Comparison of ENCODE assay signal across 14 mouse cellular contexts in genomic region chr11:97418834-97419539, GRCm38 (mm10). TPM values are rescaled to one million over a fixed set of nuclear protein-coding genes. Genes with fewer than 3 reads are reported as not detected.
DNase-seq lines count a peak whose midpoint lies in the region; TF ChIP-seq lines count a peak whose summit lies in the region.
"Had no signal": no experiment of that assay in that cellular context is flagged by ENCODE, and none has a peak within 500 bp of the region (broad histone marks: within the 10 kb centered on the region; RNA-seq: fewer than 3 reads in every experiment).

No protein-coding gene starts in this region.

- no peaks in the 10 kb centered on the region for H3K27me3 ChIP-seq in limb, embryonic 10.5 days (ENCODE audit: low read depth, poor library complexity, severe bottlenecking)
- H3K27me3 ChIP-seq: embryonic facial prominence, embryonic 15.5 days; intestine, embryonic 15.5 days had no signal

- no peak overlapping the region for H3K4me3 ChIP-seq in cortical plate, adult 2 months (ENCODE audit: insufficient read depth, low read length)
- no peak overlapping the region for H3K4me3 ChIP-seq in limb, embryonic 10.5 days
- H3K4me3 ChIP-seq: embryonic facial prominence, embryonic 15.5 days; intestine, embryonic 15.5 days had no signal

- peak; percentile 92 for DNase-seq in heart, adult 11 months
- DNase-seq in heart, adult 8-10 months (ENCODE audit: low spot score): no peak
- DNase-seq in layer of hippocampus, adult 11-12 months (ENCODE audit: low spot score): peak; percentile 75
- DNase-seq in layer of hippocampus, postnatal 25 days (ENCODE audit: extremely low spot score in 1 of 2, low spot score in 1 of 2): no peak
- no peak for DNase-seq in limb, embryonic 10.5 days (ENCODE audit: low spot score)
- no peak for DNase-seq in lung, postnatal 36 days
- DNase-seq: kidney, postnatal 10 days; left cerebral cortex, postnatal 4 days; right cerebral cortex, postnatal 14 days; thymus, postnatal 14 days had no signal

- no peak for TF ChIP-seq CTCF in cortical plate, adult 2 months (IDR thresholded peaks at IDR 0.05; ENCODE audit: extremely low read depth, insufficient read depth, low read length)

- no peaks in the 10 kb centered on the region for H3K36me3 ChIP-seq in limb, embryonic 10.5 days
- H3K36me3 ChIP-seq: embryonic facial prominence, embryonic 15.5 days; intestine, embryonic 15.5 days had no signal

- no peak for TF ChIP-seq POLR2A in cortical plate, adult 2 months (IDR thresholded peaks at IDR 0.05; ENCODE audit: extremely low read depth, insufficient read depth, low read length)

- no peaks in the 10 kb centered on the region; the same call in 1 of the 2 replicates for H3K4me1 ChIP-seq in cortical plate, adult 2 months (ENCODE audit: control insufficient read depth, insufficient read depth, low read length)
- H3K4me1 ChIP-seq in limb, embryonic 10.5 days: peaks cover 66% of the 10 kb centered on the region

- H3K9me3 ChIP-seq in limb, embryonic 10.5 days (replicated peaks): no peaks in the 10 kb centered on the region
- H3K9me3 ChIP-seq: embryonic facial prominence, embryonic 15.5 days; intestine, embryonic 15.5 days had no signal

- WGBS in limb, embryonic 10.5 days: 58% methylated on average over 14 of the region's 14 CpGs

- H3K27ac ChIP-seq in cortical plate, adult 2 months (ENCODE audit: insufficient read depth, low read length): peak overlapping the region; percentile 94
- peak overlapping the region; percentile 22 for H3K27ac ChIP-seq in limb, embryonic 10.5 days
- H3K27ac ChIP-seq: embryonic facial prominence, embryonic 15.5 days; intestine, embryonic 15.5 days had no signal

RNA-seq across cellular contexts. Expression of gene Arhgap23, which starts 3.7 kb away (rescaled TPM):
- 10 to 100 TPM; 13.3 to 14.9 (median 14.0) TPM for total RNA-seq in heart, adult 8-10 months (2022)
- total RNA-seq in layer of hippocampus, postnatal 25 days (2021): 10 to 100 TPM; 71.4 to 73.5 TPM
- 70.2 and 71.5 TPM in 2 replicates for polyA plus RNA-seq in cortical plate, adult 2 months (2012; rRNA removed)
- polyA plus RNA-seq in limb, embryonic 10.5 days (2016; fragmentation: Nextera tagmentation; extraction: Ambion mirVana): 3.5 and 3.9 TPM in 2 replicates
- polyA plus RNA-seq: CD4-positive, CD25-positive, alpha-beta regulatory T cell, adult 4 months had no signal

RNA-seq across cellular contexts. Expression of gene Socs7, which starts 56.6 kb away (rescaled TPM):
- 10 to 100 TPM; 19.2 to 23.4 (median 20.0) TPM for total RNA-seq in heart, adult 8-10 months (2022)
- 10 to 100 TPM; 79.6 to 80.0 TPM for total RNA-seq in layer of hippocampus, postnatal 25 days (2021)
- polyA plus RNA-seq in cortical plate, adult 2 months (2012; rRNA removed): 47.9 and 49.7 TPM in 2 replicates
- polyA plus RNA-seq in limb, embryonic 10.5 days (2016; fragmentation: Nextera tagmentation; extraction: Ambion mirVana): 3.5 and 4.4 TPM in 2 replicates

Comparison
In these comparisons a context has a peak if more than half of its experiments do, and no peak if none do; other contexts are left out.
1. DNase-seq: peak in heart, adult 11 months (single experiment) and layer of hippocampus, adult 11-12 months (single experiment); none in heart, adult 8-10 months (single experiment), layer of hippocampus, postnatal 25 days (0 of 2), limb, embryonic 10.5 days (single experiment) and lung, postnatal 36 days (single experiment).
2. RNA of gene Arhgap23, which starts 3.7 kb away (total RNA-seq): 71.4 to 73.5 TPM in layer of hippocampus, postnatal 25 days; 13.3 to 14.9 TPM in heart, adult 8-10 months; every median in the first group is over 4 times any median in the second.